Mouse (Mus musculus) myocyte (in vitro differentiated cells): ENCODE measurements around the gene Trhr2.

Experiments used
- CEBPB ChIP-seq: IDR thresholded peaks from 2 replicates; pipeline ENCODE4 v1.6.1; 2011; ENCODE audit warnings: mild to moderate bottlenecking, moderate library complexity; ENCODE audit not compliant: poor library complexity, insufficient read depth, severe bottlenecking
- E2F4 ChIP-seq: IDR thresholded peaks from one replicate; pipeline ENCODE4 v1.6.1; 2011; ENCODE audit warnings: mild to moderate bottlenecking, control low read depth, moderate library complexity; ENCODE audit not compliant: insufficient read depth
- MAX ChIP-seq: IDR thresholded peaks from one replicate; pipeline ENCODE4 v1.6.1; 2011; ENCODE audit warnings: low read depth, mild to moderate bottlenecking, control low read depth
- MYOD1 ChIP-seq, 3 experiments: IDR thresholded peaks; one replicate each; pipeline ENCODE4 v1.6.1; 2011; ENCODE audit warnings: control low read depth in 2 of 3, low read depth in 2 of 3, mild to moderate bottlenecking in 2 of 3, moderate library complexity in 1 of 3; ENCODE audit not compliant: insufficient read length in 2 of 3, control insufficient read depth in 1 of 3
- MYOG ChIP-seq, 3 experiments: IDR thresholded peaks; one replicate each; pipeline ENCODE4 v1.6.1; 2011; ENCODE audit warnings: control low read depth in 2 of 3, low read depth in 2 of 3, mild to moderate bottlenecking in 2 of 3; ENCODE audit not compliant: insufficient read length in 2 of 3, control insufficient read depth in 1 of 3, insufficient read depth in 1 of 3
- POLR2A ChIP-seq: IDR thresholded peaks from one replicate; pipeline ENCODE4 v1.6.1; 2011; ENCODE audit warnings: low read depth, mild to moderate bottlenecking, control low read depth, moderate library complexity; ENCODE audit not compliant: insufficient read length
- REST ChIP-seq: IDR thresholded peaks from one replicate; pipeline ENCODE4 v1.6.1; 2011; ENCODE audit warnings: mild to moderate bottlenecking, control low read depth, moderate library complexity; ENCODE audit not compliant: insufficient read depth, insufficient read length
- SRF ChIP-seq: IDR thresholded peaks from one replicate; pipeline ENCODE4 v1.6.1; 2011; ENCODE audit warnings: low read depth; ENCODE audit not compliant: control insufficient read depth, insufficient read length
- TCF12 ChIP-seq: IDR thresholded peaks from one replicate; pipeline ENCODE4 v1.6.1; 2011; ENCODE audit warnings: mild to moderate bottlenecking, control low read depth; ENCODE audit not compliant: poor library complexity, insufficient read depth, severe bottlenecking
- TCF3 ChIP-seq: IDR thresholded peaks from one replicate; pipeline ENCODE4 v1.6.1; 2011; ENCODE audit warnings: low read depth, control low read depth; ENCODE audit not compliant: insufficient read length

DNA sequence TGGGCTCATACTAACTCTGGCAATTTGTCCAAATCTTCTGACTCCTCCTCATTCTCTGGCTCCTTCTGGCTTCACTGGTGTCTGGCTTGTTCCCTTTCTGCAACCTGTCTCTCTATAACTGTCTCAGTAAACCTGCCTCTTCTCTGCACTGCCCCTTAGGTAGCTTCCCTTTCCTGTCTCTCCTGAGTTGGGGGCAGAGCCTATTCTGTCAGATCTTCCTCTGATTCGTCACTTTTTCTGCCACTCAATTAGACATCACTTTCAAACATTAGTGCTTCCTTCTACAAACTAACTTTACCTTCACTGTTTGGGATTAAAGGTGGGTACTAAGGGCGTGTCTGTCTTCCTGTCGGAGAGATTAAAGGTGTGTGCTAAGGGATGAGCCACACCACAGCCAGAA is 19.8 kb downstream of the Trhr2 start:
- TF ChIP-seq POLR2A (no peak), TCF3 (no peak), MYOG (IDR thresholded peaks at IDR 0.05; ENCODE audit: control insufficient read depth in 1 of 3, insufficient read depth in 1 of 3, insufficient read length in 2 of 3, low read depth in 2 of 3) (no peak), TCF12 (no peak), CEBPB (no peak), MYOD1 (IDR thresholded peaks at IDR 0.05; ENCODE audit: control insufficient read depth in 1 of 3, insufficient read length in 2 of 3, low read depth in 2 of 3) (no peak), E2F4 (no peak), SRF (no peak), MAX (no peak), REST (no peak)
